In the genomic region with DNA sequence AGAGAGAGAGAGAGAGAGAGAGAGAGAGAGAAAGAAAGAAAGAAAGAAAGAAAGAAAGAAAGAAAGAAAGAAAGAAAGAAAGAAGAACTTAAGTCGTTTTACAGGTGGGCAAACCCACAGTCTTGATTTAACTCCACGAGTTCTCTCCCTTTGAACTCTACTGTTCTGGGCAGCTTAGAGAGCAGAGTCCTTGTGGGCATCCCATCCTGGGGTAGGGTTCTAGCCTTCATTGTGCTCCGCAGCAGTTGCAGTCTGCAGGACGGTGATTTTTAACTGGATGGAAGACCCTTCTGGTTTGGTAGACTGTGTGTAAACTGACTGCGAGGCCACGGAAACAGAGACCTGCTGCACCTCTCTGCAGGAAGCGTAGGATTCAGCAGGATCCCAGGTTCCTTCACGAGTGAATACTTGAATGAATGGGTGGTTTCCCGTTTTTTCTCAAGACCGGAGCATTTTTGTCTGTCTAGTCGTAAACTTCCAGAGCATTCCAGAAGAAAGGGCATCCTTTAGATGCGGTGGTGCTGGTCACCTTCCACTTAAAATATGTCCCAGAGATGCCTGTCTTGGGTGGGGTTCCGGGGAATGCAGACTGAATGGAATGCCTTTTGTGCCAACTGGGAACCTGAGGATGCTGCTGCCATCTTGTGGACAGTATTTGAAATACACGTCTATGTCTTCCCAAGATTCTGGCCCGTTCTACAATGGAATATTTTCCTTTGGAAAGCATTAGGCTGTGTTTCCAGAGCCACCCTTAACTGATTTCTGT, we compare ENCODE assay signal across 8 mouse cellular contexts.
A peak's percentile ranks its signal among the peaks of the same experiment; 100 is the strongest.
DNase-seq lines count a peak whose midpoint lies in the region; ATAC-seq and TF ChIP-seq lines count a peak whose summit lies in the region.

No protein-coding gene starts in this region.

- H3ac ChIP-seq in C2C12 (ENCODE audit: control insufficient read depth, insufficient read length, low read depth), result no peak overlapping the region

- H3K9me3 ChIP-seq in heart, embryonic 10.5 days, result no peaks in the 10 kb centered on the region
- H3K9me3 ChIP-seq in kidney, embryonic 15.5 days (replicated peaks), result no peaks in the 10 kb centered on the region
- H3K9me3 ChIP-seq in neural tube, embryonic 11.5 days (ENCODE audit: control insufficient read depth, low read length), result no peaks in the 10 kb centered on the region

- peak; percentile 46; the same call in 1 of the 2 replicates for ATAC-seq in kidney, embryonic 15.5 days (replicated peaks; ENCODE audit: low FRiP score)
- no peak for ATAC-seq in neural tube, embryonic 11.5 days (ENCODE audit: insufficient read depth, low FRiP score, low TSS enrichment)

- peak; percentile 49 for TF ChIP-seq CTCF in C2C12 (IDR thresholded peaks at IDR 0.05; ENCODE audit: control insufficient read depth, insufficient read depth, insufficient read length)
- TF ChIP-seq CTCF in liver, adult 2 months (IDR thresholded peaks at IDR 0.05; ENCODE audit: low read depth, low read length), result peak; percentile 65

- 0 out of 2 replicates have a peak overlapping the region, but pooled peaks have one; percentile 28 for H3K9ac ChIP-seq in kidney, embryonic 15.5 days
- no peak overlapping the region for H3K9ac ChIP-seq in liver, adult 2 months (ENCODE audit: low read depth, low read length)
- H3K9ac ChIP-seq in neural tube, embryonic 11.5 days (ENCODE audit: low read length), result no peak overlapping the region

- H3K4me2 ChIP-seq in kidney, embryonic 15.5 days, result peak overlapping the region; percentile 63
- peak overlapping the region; percentile 34 for H3K4me2 ChIP-seq in neural tube, embryonic 11.5 days (ENCODE audit: low read depth)

- H3K27me3 ChIP-seq in C2C12 (ENCODE audit: control insufficient read depth, insufficient read depth, insufficient read length), result no peaks in the 10 kb centered on the region
- H3K27me3 ChIP-seq in heart, embryonic 10.5 days (ENCODE audit: insufficient read depth, poor library complexity, severe bottlenecking), result peaks cover 35% of the 10 kb centered on the region
- H3K27me3 ChIP-seq in kidney, embryonic 15.5 days, result peaks cover 3% of the 10 kb centered on the region; the same call in 1 of the 2 replicates
- H3K27me3 ChIP-seq in liver, adult 2 months (ENCODE audit: control insufficient read depth, insufficient read depth, low read length), result no peaks in the 10 kb centered on the region
- no peaks in the 10 kb centered on the region for H3K27me3 ChIP-seq in neural tube, embryonic 11.5 days (ENCODE audit: control insufficient read depth, insufficient read depth, low read length)

- peak; percentile 30 to 43 for DNase-seq in adrenal gland, adult 18-20 months (ENCODE audit: low spot score in 2 of 2)
- peak; percentile 85 for DNase-seq in embryo, embryonic 11 days
- DNase-seq in heart, embryonic 10.5 days (ENCODE audit: low spot score), result peak; percentile 79
- DNase-seq in liver, adult 2 months (ENCODE audit: extremely low read depth, low read depth, low spot score), result peak; percentile 66
- peak; percentile 73 for DNase-seq in neural tube, embryonic 11.5 days (ENCODE audit: low spot score)
- peak; percentile 48 for DNase-seq in urinary bladder, postnatal 25 days (ENCODE audit: low spot score)

- WGBS in heart, embryonic 10.5 days, result 13% methylated on average over 15 of the region's 15 CpGs
- 16% methylated on average over 15 of the region's 15 CpGs for WGBS in kidney, embryonic 15.5 days
- WGBS in liver, adult 2 months, result 18% methylated on average over 15 of the region's 15 CpGs
- 13% methylated on average over 15 of the region's 15 CpGs for WGBS in neural tube, embryonic 11.5 days

- H3K4me1 ChIP-seq in heart, embryonic 10.5 days, result 0 out of 2 replicates have a peak, but pooled peaks cover 4% of the 10 kb centered on the region
- H3K4me1 ChIP-seq in kidney, embryonic 15.5 days, result peaks cover 7% of the 10 kb centered on the region; the same call in 1 of the 2 replicates
- no peaks in the 10 kb centered on the region for H3K4me1 ChIP-seq in liver, adult 2 months (ENCODE audit: control insufficient read depth, insufficient read depth, low read length)
- no peaks in the 10 kb centered on the region for H3K4me1 ChIP-seq in neural tube, embryonic 11.5 days (ENCODE audit: control insufficient read depth, insufficient read depth, low read length)

- H3K36me3 ChIP-seq in C2C12 (ENCODE audit: control insufficient read depth, insufficient read depth), result no peaks in the 10 kb centered on the region
- H3K36me3 ChIP-seq in heart, embryonic 10.5 days, result no peaks in the 10 kb centered on the region
- H3K36me3 ChIP-seq in kidney, embryonic 15.5 days, result no peaks in the 10 kb centered on the region
- no peaks in the 10 kb centered on the region for H3K36me3 ChIP-seq in liver, adult 2 months (ENCODE audit: control insufficient read depth, insufficient read depth, low read length)
- no peaks in the 10 kb centered on the region for H3K36me3 ChIP-seq in neural tube, embryonic 11.5 days (ENCODE audit: control insufficient read depth, insufficient read depth, low read length)

- H3K27ac ChIP-seq in heart, embryonic 10.5 days, result no peak overlapping the region
- H3K27ac ChIP-seq in kidney, embryonic 15.5 days, result no peak overlapping the region
- H3K27ac ChIP-seq in liver, adult 2 months (replicated peaks; ENCODE audit: insufficient read depth, low read depth, low read length), result no peak overlapping the region
- H3K27ac ChIP-seq in neural tube, embryonic 11.5 days (ENCODE audit: low read depth, low read length), result no peak overlapping the region

- no peaks in the 10 kb centered on the region for H3K79me2 ChIP-seq in C2C12 (ENCODE audit: control insufficient read depth, insufficient read depth)
- H3K79me2 ChIP-seq in liver, adult 2 months (ENCODE audit: control insufficient read depth, insufficient read depth, low read length), result no peaks in the 10 kb centered on the region

- TF ChIP-seq POLR2A in liver, adult 2 months (IDR thresholded peaks at IDR 0.05; ENCODE audit: extremely low read depth, insufficient read depth, low read length), result no peak

- H3K79me3 ChIP-seq in C2C12 (ENCODE audit: low read depth), result no peaks in the 10 kb centered on the region

- H3K4me3 ChIP-seq in C2C12 (ENCODE audit: insufficient read depth, poor library complexity, severe bottlenecking), result no peak overlapping the region
- peak overlapping the region; percentile 43 for H3K4me3 ChIP-seq in heart, embryonic 10.5 days
- peak overlapping the region; percentile 30 for H3K4me3 ChIP-seq in kidney, embryonic 15.5 days (replicated peaks)
- H3K4me3 ChIP-seq in liver, adult 2 months (ENCODE audit: insufficient read depth, low read depth, low read length), result no peak overlapping the region
- H3K4me3 ChIP-seq in neural tube, embryonic 11.5 days (ENCODE audit: low read depth, low read length), result no peak overlapping the region

TF ChIP-seq in C2C12, 6 proteins besides CTCF, POLR2A, EP300 and RAD21:
- TF ChIP-seq FOSL1 (IDR thresholded peaks at IDR 0.05; ENCODE audit: insufficient read depth, low read length, poor library complexity, severe bottlenecking), result no peak
- TF ChIP-seq MYOG (IDR thresholded peaks at IDR 0.05; ENCODE audit: control insufficient read depth, extremely low read depth, insufficient read length), result no peak
- TF ChIP-seq MYOD1 (IDR thresholded peaks at IDR 0.05; ENCODE audit: control insufficient read depth, insufficient read length, low read depth), result no peak
- TF ChIP-seq USF1 (IDR thresholded peaks at IDR 0.05; ENCODE audit: low read depth), result no peak
- TF ChIP-seq MAX (IDR thresholded peaks at IDR 0.05), result no peak
- no peak for TF ChIP-seq CEBPB (IDR thresholded peaks at IDR 0.05; ENCODE audit: low read depth)

Comparison
In these comparisons a context has a peak if more than half of its experiments do, and no peak if none do; other contexts are left out.
1. H3K4me3 ChIP-seq: peak in heart, embryonic 10.5 days (single experiment) and kidney, embryonic 15.5 days (single experiment); none in C2C12 (single experiment), liver, adult 2 months (single experiment) and neural tube, embryonic 11.5 days (single experiment).
2. Peak in every context shown above with its lines, with median percentiles within 50 percentile points of each other: DNase-seq.